Mouse (Mus musculus): ENCODE results near the gene Capn15. TPM values are rescaled to one million over a fixed set of nuclear protein-coding genes. Genes with fewer than 3 reads are reported as not detected.
A peak's percentile ranks its signal among the peaks of the same experiment; 100 is the strongest.

The Capn15 gene
- polyA plus RNA-seq, 1 experiment from 2014 or later = 27.6 TPM

DNA sequence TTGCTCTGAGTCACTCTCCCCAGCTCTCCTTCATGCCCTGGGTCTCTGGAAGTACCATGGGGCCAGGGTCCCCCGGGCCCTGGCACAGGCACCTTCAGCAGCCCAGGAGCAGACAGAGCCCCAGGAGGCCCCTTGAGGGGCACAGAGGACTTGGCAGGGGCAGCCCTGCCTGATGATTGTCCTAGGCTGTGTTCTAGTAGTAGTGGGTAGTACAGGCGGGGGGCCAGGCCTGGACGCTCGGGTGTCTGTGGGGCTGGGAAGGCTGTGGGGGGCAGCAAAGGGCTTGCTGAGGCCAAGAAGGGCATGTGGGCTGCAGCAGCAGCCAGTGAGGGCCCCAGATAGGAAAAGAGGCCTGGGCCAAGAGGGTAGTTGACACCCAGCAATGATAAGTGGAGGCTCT is 38.0 kb downstream of the Capn15 start:
- Histone ChIP-seq H3K4me1 (peaks cover 56% of the 10 kb centered on the region), H3K9me3 (replicated peaks) (no peaks in the 10 kb centered on the region)

DNA sequence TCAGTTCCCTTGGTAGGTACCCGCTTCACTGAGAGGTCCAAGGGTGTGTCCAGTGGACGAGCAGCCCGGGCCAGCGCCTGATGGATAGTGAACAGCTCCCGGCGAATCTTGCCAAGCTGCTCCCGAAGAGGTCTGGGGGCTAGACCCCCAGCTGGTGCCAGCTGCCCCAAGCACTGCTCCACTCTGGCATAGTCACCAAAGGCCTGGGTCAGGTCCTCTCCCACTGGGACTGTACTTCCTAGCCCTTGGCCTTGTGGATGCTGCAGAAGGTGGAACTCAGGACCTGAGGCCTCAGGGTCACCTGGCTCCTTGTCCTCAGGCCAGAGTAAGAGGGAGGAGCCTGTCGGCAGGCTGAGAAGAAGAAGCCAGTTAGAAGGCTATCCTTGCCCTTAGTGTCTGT is 38.7 kb downstream of the Capn15 start:
- Histone ChIP-seq H3K36me3 (no peaks in the 10 kb centered on the region), H3K4me1 (peaks cover 57% of the 10 kb centered on the region), H3K27me3 (ENCODE audit: low read depth, poor library complexity, severe bottlenecking) (peaks cover 34% of the 10 kb centered on the region), H3K4me3 (0 out of 2 replicates have a peak overlapping the region, but pooled peaks have one; percentile 7), H3K9me3 (replicated peaks) (no peaks in the 10 kb centered on the region), H3K27ac (replicated peaks) (peak overlapping the region; percentile 42; the same call in 1 of the 2 replicates)
- 86% methylated on average over 8 of the region's 8 CpGs for WGBS
- DNase-seq (ENCODE audit: low spot score) = no peak

More for the DNA sequence above, 38.0 kb downstream of the Capn15 start:
- 89% methylated on average over 4 of the region's 4 CpGs for WGBS
- no peak for DNase-seq (ENCODE audit: low spot score)
- Histone ChIP-seq H3K36me3 (no peaks in the 10 kb centered on the region), H3K4me3 (no peak overlapping the region), H3K27ac (replicated peaks) (peak overlapping the region; percentile 29), H3K27me3 (ENCODE audit: low read depth, poor library complexity, severe bottlenecking) (peaks cover 41% of the 10 kb centered on the region)

DNA sequence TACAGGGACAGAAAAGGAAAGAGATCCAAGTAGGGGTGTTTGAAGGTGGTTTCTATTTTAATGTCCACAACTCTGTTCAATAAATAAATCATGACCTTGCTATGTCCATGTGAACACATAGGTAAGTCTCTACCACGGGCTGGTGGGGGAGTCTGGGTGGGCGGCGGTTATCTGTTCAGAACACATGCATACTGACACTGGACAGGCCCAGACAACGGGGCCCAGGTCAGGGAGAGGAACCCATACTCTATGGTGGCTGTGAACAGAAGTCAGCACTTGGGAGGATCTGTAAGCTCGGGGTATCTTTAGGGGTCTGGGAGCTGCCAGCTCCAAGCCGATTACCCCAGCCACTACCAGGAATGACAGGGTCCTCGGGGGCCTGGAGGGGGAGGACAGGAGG is 39.2 kb downstream of the Capn15 start:
- no peak overlapping the region for H3K4me3 ChIP-seq
- peaks cover 29% of the 10 kb centered on the region for H3K27me3 ChIP-seq (ENCODE audit: low read depth, poor library complexity, severe bottlenecking)
- no peaks in the 10 kb centered on the region for H3K36me3 ChIP-seq
- 80% methylated on average over 7 of the region's 7 CpGs for WGBS
- H3K4me1 ChIP-seq = peaks cover 54% of the 10 kb centered on the region
- peak overlapping the region; percentile 52 for H3K27ac ChIP-seq (replicated peaks)
- DNase-seq (ENCODE audit: low spot score) = no peak
- H3K9me3 ChIP-seq (replicated peaks) = no peaks in the 10 kb centered on the region

DNA sequence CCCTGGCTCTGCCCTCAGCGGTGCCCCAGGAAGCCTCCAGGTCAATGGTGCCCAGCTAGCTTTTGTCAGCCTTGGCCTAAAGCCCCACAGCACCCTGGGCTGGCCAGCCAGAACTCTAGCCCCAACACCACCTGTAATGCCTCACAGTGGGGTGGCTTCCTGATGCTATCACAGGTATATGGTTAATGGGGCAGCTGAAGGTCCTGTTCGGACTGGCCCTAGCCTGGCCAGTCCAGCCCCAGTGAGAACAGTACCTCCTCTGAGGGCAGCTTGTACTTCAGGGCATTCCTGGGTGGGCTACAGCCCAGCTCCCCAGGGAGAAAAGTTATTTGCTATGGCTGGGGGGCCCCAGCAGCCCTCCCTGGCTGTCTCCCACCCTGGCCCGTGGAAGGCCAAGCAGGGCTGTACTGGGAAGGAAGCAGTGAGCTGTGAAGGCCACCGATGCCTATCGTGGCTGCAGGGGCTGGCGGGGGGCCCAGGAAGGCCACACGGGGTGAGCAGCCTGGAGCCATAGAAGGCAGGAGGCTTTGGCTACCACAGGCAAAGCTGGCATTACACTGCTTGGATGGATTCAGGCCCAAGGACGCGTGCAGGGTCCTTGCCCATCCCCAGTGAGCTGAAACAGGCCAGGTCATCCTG is 40.0 kb downstream of the Capn15 start:
- Histone ChIP-seq H3K9me3 (replicated peaks) (no peaks in the 10 kb centered on the region), H3K27ac (replicated peaks) (peak overlapping the region; percentile 52), H3K36me3 (no peaks in the 10 kb centered on the region), H3K27me3 (ENCODE audit: low read depth, poor library complexity, severe bottlenecking) (peaks cover 22% of the 10 kb centered on the region), H3K4me3 (no peak overlapping the region), H3K4me1 (peaks cover 57% of the 10 kb centered on the region)
- whole genome bisulfite sequencing = 65% methylated on average over 9 of the region's 9 CpGs
- no peak for DNase-seq (ENCODE audit: low spot score)

DNA sequence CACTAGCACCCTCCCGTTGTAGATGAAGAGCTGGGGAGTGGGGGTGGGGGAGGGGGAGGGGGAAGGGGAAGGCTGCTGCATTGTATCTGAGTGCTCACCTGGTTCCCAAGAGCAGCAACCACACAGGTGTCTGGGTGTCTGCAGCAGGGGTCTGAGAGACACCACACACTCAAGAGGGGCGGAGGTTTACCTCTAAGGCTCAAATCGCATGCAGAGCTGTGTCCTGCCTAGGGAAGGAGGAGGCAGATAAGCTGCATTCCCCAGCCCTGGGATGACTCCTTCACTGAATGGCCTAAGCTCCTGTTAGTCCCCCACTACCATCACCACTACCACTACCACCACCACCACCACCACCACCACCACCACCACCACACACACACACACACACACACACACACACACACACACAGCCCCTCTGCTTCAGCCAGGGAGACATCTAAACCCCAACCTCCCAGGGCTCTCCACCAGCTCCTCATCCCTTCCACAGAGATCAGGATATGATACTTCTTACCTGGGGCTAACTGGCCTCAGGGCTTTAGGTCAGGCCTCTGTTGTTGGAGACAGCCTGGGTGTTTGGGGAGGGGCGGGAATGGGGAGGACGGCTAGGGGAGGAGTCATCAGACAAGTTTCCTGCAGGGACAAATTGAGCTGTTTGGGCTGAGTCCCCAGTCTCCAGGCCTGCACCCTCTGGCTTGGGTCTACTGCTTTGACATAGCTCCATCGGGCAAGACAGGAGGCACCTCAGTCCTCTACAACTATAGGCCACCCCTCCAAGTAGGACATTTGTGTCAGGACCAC is 41.0 kb downstream of the Capn15 start, which contains the start of the genes Pigq and Nhlrc4:
Gene Pigq (minus strand): TSS at position 571 of the 798 bp plus-strand sequence.
Gene Nhlrc4 (minus strand): TSS at position 596 of the 798 bp plus-strand sequence.
- Histone ChIP-seq H3K4me3 (no peak within 1 kb of the TSS), H3K27me3 (ENCODE audit: low read depth, poor library complexity, severe bottlenecking) (peaks cover 11% of the 10 kb centered on the region), H3K36me3 (no peaks in the 10 kb centered on the region), H3K4me1 (peaks cover 61% of the 10 kb centered on the region), H3K9me3 (replicated peaks) (no peaks in the 10 kb centered on the region), H3K27ac (replicated peaks) (peak within 1 kb of the TSS; percentile 52)
- whole genome bisulfite sequencing = 52% methylated on average over 6 of the region's 6 CpGs
- DNase-seq (ENCODE audit: low spot score) = no peak

DNA sequence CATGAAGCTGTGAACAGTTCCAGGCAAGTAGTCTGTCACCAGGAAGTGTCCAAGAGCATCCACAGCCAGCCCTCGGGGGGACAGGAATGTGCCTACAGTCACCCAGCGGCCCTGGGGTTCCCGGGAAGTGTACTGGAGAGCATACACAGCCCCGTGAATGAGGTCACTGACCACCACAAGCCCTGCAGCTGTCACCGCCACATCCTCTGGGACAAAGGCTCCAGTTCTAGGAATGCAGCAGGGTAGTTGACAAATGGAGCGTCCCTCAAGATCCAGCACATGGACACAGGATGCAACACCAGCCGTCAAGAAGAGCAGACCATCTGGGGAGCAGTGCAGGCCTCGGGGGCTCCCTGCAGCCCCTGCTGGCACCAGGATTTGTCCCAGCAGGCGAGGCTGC is 41.8 kb downstream of the Capn15 start:
- Histone ChIP-seq H3K4me1 (peaks cover 61% of the 10 kb centered on the region), H3K27me3 (ENCODE audit: low read depth, poor library complexity, severe bottlenecking) (peaks cover 10% of the 10 kb centered on the region), H3K4me3 (no peak overlapping the region), H3K9me3 (replicated peaks) (no peaks in the 10 kb centered on the region), H3K36me3 (peaks cover 4% of the 10 kb centered on the region; the same call in 1 of the 2 replicates), H3K27ac (replicated peaks) (peak overlapping the region; percentile 46)
- no peak for DNase-seq (ENCODE audit: low spot score)
- WGBS = 77% methylated on average over 9 of the region's 9 CpGs

DNA sequence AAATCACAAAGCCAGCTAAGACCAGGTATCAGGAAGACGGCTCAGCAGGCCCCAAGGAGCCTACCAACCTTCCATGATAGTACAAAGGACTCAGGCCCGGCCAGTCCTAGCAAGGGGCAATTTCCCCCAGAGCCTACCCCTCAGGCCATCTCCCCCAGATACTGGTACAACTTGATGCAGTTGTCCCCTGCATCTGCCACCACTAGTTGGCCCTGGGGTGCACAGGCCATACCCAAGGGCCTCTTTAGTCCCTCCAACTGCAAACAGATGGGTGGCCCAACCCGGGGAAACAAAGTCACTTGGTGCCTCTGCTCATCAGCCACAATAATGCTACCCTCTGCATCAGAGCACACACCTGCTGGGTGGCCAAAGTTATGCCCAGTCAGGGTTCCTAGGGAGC is 42.4 kb downstream of the Capn15 start:
- H3K4me3 ChIP-seq = no peak overlapping the region
- DNase-seq (ENCODE audit: low spot score) = no peak
- H3K27me3 ChIP-seq (ENCODE audit: low read depth, poor library complexity, severe bottlenecking) = peaks cover 10% of the 10 kb centered on the region
- peaks cover 61% of the 10 kb centered on the region for H3K4me1 ChIP-seq
- no peaks in the 10 kb centered on the region for H3K9me3 ChIP-seq (replicated peaks)
- H3K36me3 ChIP-seq = peaks cover 7% of the 10 kb centered on the region; the same call in 1 of the 2 replicates
- H3K27ac ChIP-seq (replicated peaks) = peak overlapping the region; percentile 46
- WGBS = 83% methylated on average over 3 of the region's 3 CpGs

DNA sequence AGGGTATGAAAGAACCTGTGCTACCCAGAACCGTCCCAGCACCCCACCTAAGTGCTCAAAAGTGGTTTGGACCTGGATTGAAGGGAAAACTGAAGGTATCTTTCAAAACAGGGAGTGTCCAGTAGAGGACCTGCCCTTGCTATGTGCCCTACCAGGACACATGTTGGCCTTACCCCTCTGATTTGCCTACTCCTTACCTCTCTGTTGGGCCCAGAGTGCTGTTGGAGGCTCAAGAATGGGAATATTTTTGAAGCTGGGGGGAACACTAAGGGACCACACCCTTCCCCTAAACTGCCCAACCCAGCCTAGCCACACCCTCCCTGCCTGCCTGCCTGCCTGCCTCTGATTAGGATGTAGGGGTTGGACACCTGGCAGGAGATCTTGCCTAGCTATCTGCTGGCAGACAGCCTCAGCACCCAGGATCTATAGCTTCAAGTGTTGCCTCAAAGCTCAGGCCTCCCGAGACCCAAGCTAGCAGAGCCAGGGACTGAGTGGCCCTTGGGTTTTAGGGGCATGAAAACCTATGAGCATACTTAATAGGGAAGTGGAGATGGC is 42.9 kb downstream of the Capn15 start:
- no peak for DNase-seq (ENCODE audit: low spot score)
- 87% methylated on average over 2 of the region's 2 CpGs for WGBS
- H3K27me3 ChIP-seq (ENCODE audit: low read depth, poor library complexity, severe bottlenecking) = peaks cover 10% of the 10 kb centered on the region
- H3K27ac ChIP-seq (replicated peaks) = peak overlapping the region; percentile 97
- H3K4me3 ChIP-seq = peak overlapping the region; percentile 94; the same call in 1 of the 2 replicates
- H3K36me3 ChIP-seq = peaks cover 8% of the 10 kb centered on the region; the same call in 1 of the 2 replicates
- no peaks in the 10 kb centered on the region for H3K9me3 ChIP-seq (replicated peaks)
- H3K4me1 ChIP-seq = peaks cover 60% of the 10 kb centered on the region

DNA sequence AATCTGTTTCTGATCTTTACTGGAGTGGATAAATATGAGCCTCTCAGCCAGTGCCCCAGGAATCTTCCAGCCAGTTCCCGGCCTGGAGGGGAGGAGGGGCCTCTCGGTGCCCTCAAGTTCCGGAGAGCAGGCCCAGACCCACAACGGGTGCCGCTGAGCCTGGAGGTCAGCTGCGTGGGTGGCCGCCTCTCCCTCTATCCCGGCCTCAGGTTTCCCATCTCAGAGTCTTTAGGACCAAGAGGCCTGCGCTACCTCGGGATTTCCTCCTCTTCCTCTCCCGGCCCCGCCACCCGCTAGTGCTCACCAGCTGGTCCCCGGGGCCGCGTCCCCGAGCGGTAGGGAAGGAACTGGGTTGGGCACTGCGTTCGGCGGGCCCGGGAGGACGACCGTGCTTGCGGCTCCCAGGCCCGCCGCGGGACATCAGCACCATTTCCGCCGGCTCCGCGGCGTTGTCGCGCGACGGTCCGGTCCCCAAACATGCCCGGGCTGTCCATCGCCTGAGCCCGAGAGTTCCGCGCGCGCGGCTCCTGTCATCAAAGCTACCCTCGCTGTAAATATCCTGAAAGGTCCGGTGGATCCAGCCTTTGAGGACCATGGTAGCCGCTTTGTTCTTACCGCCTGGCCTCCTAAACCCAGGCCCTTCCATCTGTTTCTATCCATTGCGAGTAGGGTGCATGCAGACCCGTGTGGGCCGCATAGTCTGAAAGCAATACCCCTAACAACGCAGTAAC is 43.9 kb downstream of the Capn15 start:
- 3% methylated on average over 54 of the region's 54 CpGs for WGBS
- H3K36me3 ChIP-seq = peaks cover 18% of the 10 kb centered on the region
- H3K4me3 ChIP-seq = peak overlapping the region; percentile 94
- peaks cover 54% of the 10 kb centered on the region for H3K4me1 ChIP-seq
- no peaks in the 10 kb centered on the region for H3K9me3 ChIP-seq (replicated peaks)
- H3K27me3 ChIP-seq (ENCODE audit: low read depth, poor library complexity, severe bottlenecking) = peaks cover 6% of the 10 kb centered on the region
- H3K27ac ChIP-seq (replicated peaks) = peak overlapping the region; percentile 97
- DNase-seq (ENCODE audit: low spot score) = peak; percentile 80

DNA sequence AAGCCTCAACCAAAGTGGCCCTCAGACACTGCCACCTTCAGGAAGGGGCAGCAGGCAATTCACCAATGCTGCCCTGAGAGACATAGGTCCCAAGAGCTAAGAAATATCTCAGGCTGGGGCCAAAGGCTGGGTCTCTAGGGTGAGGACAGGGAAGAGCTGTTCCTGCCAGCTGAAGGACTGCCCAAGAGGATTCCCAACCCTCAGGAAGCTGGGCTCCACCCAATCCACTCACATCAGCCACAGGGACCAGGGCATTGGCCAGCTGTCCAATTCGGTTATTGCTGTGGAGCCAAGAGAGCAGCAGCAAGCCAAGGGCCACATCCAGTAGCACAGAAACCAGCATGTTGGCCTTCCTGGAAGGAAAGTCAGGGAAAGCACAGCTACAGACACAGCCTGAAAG is 51.1 kb downstream of the Capn15 start:
- Histone ChIP-seq H3K36me3 (peaks cover 88% of the 10 kb centered on the region), H3K27me3 (ENCODE audit: low read depth, poor library complexity, severe bottlenecking) (no peaks in the 10 kb centered on the region), H3K9me3 (replicated peaks) (no peaks in the 10 kb centered on the region), H3K4me1 (no peaks in the 10 kb centered on the region), H3K27ac (replicated peaks) (no peak overlapping the region), H3K4me3 (no peak overlapping the region)
- DNase-seq (ENCODE audit: low spot score) = no peak
- 93% methylated on average over 1 of the region's 1 CpGs for WGBS

DNA sequence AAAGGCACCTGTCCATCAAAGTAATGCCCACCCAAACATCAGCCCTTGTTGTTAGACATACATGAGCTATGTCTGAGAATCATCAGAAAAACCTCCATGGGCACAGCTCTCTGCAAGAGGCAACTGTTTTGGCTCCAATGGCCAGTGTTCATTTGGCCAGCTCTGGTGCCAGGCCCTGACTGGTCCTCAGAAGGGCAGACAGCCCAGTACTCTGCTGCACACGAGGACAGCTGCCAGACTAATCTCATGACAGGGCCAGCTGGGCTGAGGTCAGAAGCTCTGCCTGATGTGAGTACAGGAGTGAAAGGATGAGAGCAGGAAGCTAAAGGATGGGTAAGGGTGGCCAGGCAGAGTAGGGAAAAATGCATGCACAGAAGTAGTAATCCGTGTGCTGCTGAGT is 60.2 kb downstream of the Capn15 start:
- Histone ChIP-seq H3K9me3 (replicated peaks) (no peaks in the 10 kb centered on the region), H3K27me3 (ENCODE audit: low read depth, poor library complexity, severe bottlenecking) (no peaks in the 10 kb centered on the region), H3K27ac (replicated peaks) (no peak overlapping the region), H3K4me3 (no peak overlapping the region), H3K4me1 (peaks cover 10% of the 10 kb centered on the region), H3K36me3 (peaks cover 50% of the 10 kb centered on the region)
- no peak for DNase-seq (ENCODE audit: low spot score)
- 71% methylated on average over 2 of the region's 2 CpGs for WGBS

DNA sequence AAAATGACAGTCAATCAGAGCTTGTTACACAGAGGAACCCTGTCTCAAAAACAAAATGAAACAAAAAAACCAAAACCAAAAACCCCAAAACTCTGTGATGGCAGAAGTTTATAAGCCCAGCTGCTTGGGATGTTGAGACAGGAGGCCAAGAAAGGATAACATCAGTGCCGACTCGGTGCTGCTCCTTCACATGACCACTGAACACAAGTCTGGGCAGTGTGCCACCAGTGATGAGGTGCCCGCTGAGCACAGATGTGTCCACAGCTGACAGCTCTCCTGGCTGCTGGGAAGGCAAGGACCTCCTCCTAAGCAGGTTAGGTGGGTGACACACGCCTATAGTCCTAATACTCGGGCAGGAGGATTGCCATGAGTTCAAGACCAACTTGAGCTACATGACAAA is 63.5 kb downstream of the Capn15 start:
- Histone ChIP-seq H3K9me3 (replicated peaks) (no peaks in the 10 kb centered on the region), H3K4me3 (no peak overlapping the region), H3K27me3 (ENCODE audit: low read depth, poor library complexity, severe bottlenecking) (no peaks in the 10 kb centered on the region), H3K36me3 (peaks cover 26% of the 10 kb centered on the region), H3K27ac (replicated peaks) (no peak overlapping the region), H3K4me1 (peaks cover 37% of the 10 kb centered on the region)
- WGBS = 80% methylated on average over 5 of the region's 5 CpGs
- DNase-seq (ENCODE audit: low spot score) = no peak
